Mouse (Mus musculus) spleen, adult 2 months (tissue): ENCODE data around the gene Vps35l.

Experiments used
- CTCF ChIP-seq: fragments of 200-500 bp; IDR thresholded peaks from 2 replicates; pipeline ENCODE4 v1.5.1; 2011; ENCODE audit warnings: mild to moderate bottlenecking, inconsistent platforms; ENCODE audit not compliant: insufficient read depth, insufficient read length, insufficient replicate concordance; ENCODE audit errors: extremely low read depth
- POLR2A ChIP-seq: fragments of 200-500 bp; IDR thresholded peaks from 2 replicates; pipeline ENCODE4 v1.6.1; 2011; ENCODE audit warnings: low read depth, low read length, inconsistent platforms

DNA sequence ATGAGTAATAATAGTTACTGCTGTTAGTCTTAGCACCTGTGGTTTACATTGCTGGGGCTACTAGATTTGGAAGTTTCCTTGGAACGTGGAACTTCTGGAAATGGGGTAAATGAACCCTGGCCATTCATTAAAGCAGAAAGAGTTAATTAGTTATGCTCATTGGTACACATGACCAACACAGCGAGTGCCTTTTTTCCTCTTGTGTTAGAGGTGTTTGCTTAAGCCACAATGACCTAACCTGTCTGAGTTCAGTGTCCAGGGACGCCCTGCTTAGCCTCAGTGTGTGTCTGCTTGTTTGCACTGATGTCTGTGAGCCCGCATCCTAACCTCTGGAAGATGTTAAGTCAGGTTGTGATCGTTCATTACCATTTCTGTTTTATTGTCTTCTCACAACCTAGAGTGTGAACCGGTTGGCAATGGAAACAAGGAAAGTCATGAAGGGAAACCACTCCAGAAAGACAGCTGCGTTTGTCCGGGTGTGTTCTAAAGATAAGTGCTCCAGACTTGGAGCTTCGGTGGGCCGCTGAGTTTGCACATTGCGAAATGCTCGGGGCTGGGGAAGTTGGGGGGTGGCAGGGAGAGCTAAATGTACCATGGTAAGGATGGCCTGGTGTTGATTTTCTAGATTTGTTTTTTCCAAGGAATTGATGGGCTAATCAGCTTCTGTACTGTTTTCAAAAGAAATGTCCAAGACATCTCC is 71.5 kb downstream of the Vps35l start:
- TF ChIP-seq POLR2A (no peak), CTCF (no peak)
